Mouse (Mus musculus): Measurements from ENCODE around the gene Cald1. TPM values are rescaled to one million over a fixed set of nuclear protein-coding genes. Genes with fewer than 3 reads are reported as not detected.

Gene Cald1
- polyA plus RNA-seq, 1 experiment from 2014 or later = 326 TPM

DNA sequence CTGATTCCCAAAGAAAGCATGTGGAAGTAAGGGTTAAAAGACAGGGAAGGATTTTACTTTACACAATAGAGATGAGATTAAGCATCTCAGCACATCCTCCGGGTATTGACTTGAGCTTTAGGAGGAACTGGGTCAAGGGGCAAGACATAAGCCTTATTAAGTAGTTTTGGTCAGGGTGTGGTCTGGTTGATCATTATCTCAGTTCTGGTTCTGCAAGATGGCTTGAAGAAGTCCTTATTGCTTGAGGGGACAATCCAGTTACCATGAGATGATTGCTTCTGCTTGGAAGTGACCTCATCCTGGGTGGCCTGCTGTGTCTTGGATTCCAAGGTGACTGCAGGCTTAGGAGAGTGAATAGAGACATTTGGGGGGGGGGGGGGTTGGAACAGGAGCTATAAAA is 21.9 kb downstream of the Cald1 start:
- no peak for ATAC-seq (ENCODE audit: low FRiP score, low read depth)
- Histone ChIP-seq H3K4me3 (no peak overlapping the region), H3K27me3 (no peaks in the 10 kb centered on the region), H3K4me1 (peaks cover 20% of the 10 kb centered on the region), H3K9me3 (no peaks in the 10 kb centered on the region), H3K36me3 (no peaks in the 10 kb centered on the region), H3K9ac (no peak overlapping the region), H3K27ac (no peak overlapping the region), H3K4me2 (replicated peaks) (no peak overlapping the region)
- 58% methylated on average over 1 of the region's 1 CpGs for WGBS

DNA sequence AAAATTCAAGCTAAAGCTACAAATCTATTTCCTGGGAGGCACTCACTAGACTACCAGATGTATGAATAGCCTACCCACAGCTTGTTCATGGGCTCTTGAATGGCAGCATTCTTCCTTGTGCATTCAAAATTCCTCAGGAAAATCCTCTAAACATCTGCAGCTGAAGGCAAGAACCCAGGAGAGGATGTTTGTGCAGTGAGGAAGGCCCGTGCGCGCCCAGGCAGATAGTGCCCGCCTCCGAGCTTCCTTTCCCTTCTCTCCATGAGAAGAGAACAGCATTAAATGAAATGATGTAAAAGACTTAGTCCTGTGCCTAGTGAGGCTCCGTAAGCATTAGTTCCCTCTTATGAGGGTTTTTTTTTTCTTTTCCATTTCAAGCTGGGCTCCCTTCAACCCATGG is 24.6 kb downstream of the Cald1 start:
- Histone ChIP-seq H3K9me3 (no peaks in the 10 kb centered on the region), H3K36me3 (no peaks in the 10 kb centered on the region), H3K4me1 (peaks cover 16% of the 10 kb centered on the region; the same call in 1 of the 2 replicates), H3K4me3 (no peak overlapping the region), H3K9ac (no peak overlapping the region), H3K27ac (peak overlapping the region; percentile 52), H3K4me2 (replicated peaks) (no peak overlapping the region), H3K27me3 (no peaks in the 10 kb centered on the region)
- 59% methylated on average over 6 of the region's 6 CpGs for WGBS
- no peak for ATAC-seq (ENCODE audit: low FRiP score, low read depth)

- no peaks in the 10 kb centered on the region for H3K36me3 ChIP-seq
- no peaks in the 10 kb centered on the region for H3K27me3 ChIP-seq
- ATAC-seq (ENCODE audit: low FRiP score, low read depth) = no peak
- no peak overlapping the region for H3K4me2 ChIP-seq (replicated peaks)
- peak overlapping the region; percentile 52 for H3K27ac ChIP-seq
- H3K9me3 ChIP-seq = no peaks in the 10 kb centered on the region
- peaks cover 16% of the 10 kb centered on the region; the same call in 1 of the 2 replicates for H3K4me1 ChIP-seq
- H3K4me3 ChIP-seq = no peak overlapping the region
- 77% methylated on average over 7 of the region's 7 CpGs for WGBS
- no peak overlapping the region for H3K9ac ChIP-seq
Measured at GRCm38 (mm10) chr6:34623290-34623689, 25.0 kb downstream of the Cald1 start.

GRCm38 (mm10) chr6:34624536-34624935 is 26.2 kb downstream of the Cald1 start:
- H3K36me3 ChIP-seq = no peaks in the 10 kb centered on the region
- peaks cover 11% of the 10 kb centered on the region; the same call in 1 of the 2 replicates for H3K4me1 ChIP-seq
- H3K27me3 ChIP-seq = no peaks in the 10 kb centered on the region
- H3K9me3 ChIP-seq = no peaks in the 10 kb centered on the region
- no peak overlapping the region for H3K27ac ChIP-seq
- no peak overlapping the region for H3K4me3 ChIP-seq
- no peak for ATAC-seq (ENCODE audit: low FRiP score, low read depth)
- H3K4me2 ChIP-seq (replicated peaks) = no peak overlapping the region
- H3K9ac ChIP-seq = no peak overlapping the region
- WGBS = 84% methylated on average over 3 of the region's 3 CpGs

- no peak for ATAC-seq (ENCODE audit: low FRiP score, low read depth)
- no peak overlapping the region for H3K9ac ChIP-seq
- no peaks in the 10 kb centered on the region for H3K27me3 ChIP-seq
- 77% methylated on average over 8 of the region's 8 CpGs for WGBS
- H3K4me3 ChIP-seq = no peak overlapping the region
- no peaks in the 10 kb centered on the region for H3K9me3 ChIP-seq
- peaks cover 10% of the 10 kb centered on the region; the same call in 1 of the 2 replicates for H3K4me1 ChIP-seq
- no peak overlapping the region for H3K27ac ChIP-seq
- H3K4me2 ChIP-seq (replicated peaks) = no peak overlapping the region
- H3K36me3 ChIP-seq = no peaks in the 10 kb centered on the region
Measured at GRCm38 (mm10) chr6:34626586-34627245, 28.4 kb downstream of the Cald1 start.

DNA sequence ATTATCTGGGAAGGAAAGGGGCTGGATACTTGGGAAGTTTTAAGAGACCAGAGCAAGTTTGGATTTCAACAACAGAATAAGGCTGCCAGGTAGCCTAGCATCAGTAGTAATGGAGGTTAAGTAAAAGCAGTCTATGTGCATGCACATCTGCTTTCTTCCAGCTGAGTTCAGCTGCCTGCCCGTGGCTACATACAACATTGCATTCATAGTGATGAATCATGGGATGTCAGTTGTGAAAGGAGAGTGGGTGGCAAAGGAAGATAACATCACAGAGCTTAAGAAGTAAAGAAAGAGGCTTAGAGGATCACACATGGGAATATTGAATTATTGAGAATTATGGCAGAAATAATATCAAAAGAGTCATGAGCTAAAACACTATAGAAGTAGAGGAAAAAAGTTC is 29.8 kb downstream of the Cald1 start:
- Histone ChIP-seq H3K9me3 (no peaks in the 10 kb centered on the region), H3K4me3 (no peak overlapping the region), H3K36me3 (no peaks in the 10 kb centered on the region), H3K4me2 (replicated peaks) (no peak overlapping the region), H3K27ac (no peak overlapping the region), H3K4me1 (peaks cover 5% of the 10 kb centered on the region; the same call in 1 of the 2 replicates), H3K27me3 (no peaks in the 10 kb centered on the region), H3K9ac (no peak overlapping the region)
- WGBS = 53% methylated on average over 1 of the region's 1 CpGs
- no peak for ATAC-seq (ENCODE audit: low FRiP score, low read depth)

- ATAC-seq (ENCODE audit: low FRiP score, low read depth) = no peak
- no peak overlapping the region for H3K4me2 ChIP-seq (replicated peaks)
Measured at GRCm38 (mm10) chr6:34633776-34634175, 35.5 kb downstream of the Cald1 start.

GRCm38 (mm10) chr6:34637588-34638438 is 39.5 kb downstream of the Cald1 start:
- Histone ChIP-seq H3K9ac (no peak overlapping the region), H3K4me2 (replicated peaks) (no peak overlapping the region), H3K4me3 (no peak overlapping the region), H3K36me3 (no peaks in the 10 kb centered on the region), H3K27me3 (no peaks in the 10 kb centered on the region), H3K4me1 (peaks cover 44% of the 10 kb centered on the region), H3K27ac (no peak overlapping the region), H3K9me3 (no peaks in the 10 kb centered on the region)
- 45% methylated on average over 10 of the region's 10 CpGs for WGBS
- ATAC-seq (ENCODE audit: low FRiP score, low read depth) = no peak

More at GRCm38 (mm10) chr6:34633776-34634175, 35.5 kb downstream of the Cald1 start:
- H3K27me3 ChIP-seq = no peaks in the 10 kb centered on the region
- no peak overlapping the region for H3K4me3 ChIP-seq
- H3K4me1 ChIP-seq = peaks cover 26% of the 10 kb centered on the region
- H3K9me3 ChIP-seq = no peaks in the 10 kb centered on the region
- no peaks in the 10 kb centered on the region for H3K36me3 ChIP-seq
- no peak overlapping the region for H3K27ac ChIP-seq
- no peak overlapping the region for H3K9ac ChIP-seq
- 66% methylated on average over 3 of the region's 3 CpGs for WGBS

DNA sequence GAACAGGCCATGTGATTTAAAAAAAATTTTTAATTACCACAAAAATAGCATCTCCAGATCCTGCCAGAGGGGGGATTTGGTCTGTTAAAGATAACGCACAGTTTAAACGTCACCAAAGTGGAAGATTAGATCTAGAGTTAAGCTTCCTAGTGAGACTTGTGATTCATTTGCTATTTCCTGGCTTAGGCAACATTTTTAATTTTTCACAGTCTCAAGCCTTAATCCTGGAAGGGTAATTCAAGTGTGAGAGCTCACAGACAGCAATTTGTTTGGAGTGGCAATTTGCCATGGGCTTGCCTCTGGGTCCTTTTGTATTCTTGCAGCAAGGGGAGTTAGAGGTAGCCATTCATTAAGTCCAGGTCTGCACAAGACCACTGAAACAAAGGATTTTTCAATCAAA is 40.4 kb downstream of the Cald1 start:
- H3K4me3 ChIP-seq = no peak overlapping the region
- no peak overlapping the region for H3K4me2 ChIP-seq (replicated peaks)
- no peaks in the 10 kb centered on the region for H3K9me3 ChIP-seq
- H3K9ac ChIP-seq = no peak overlapping the region
- H3K36me3 ChIP-seq = no peaks in the 10 kb centered on the region
- no peaks in the 10 kb centered on the region for H3K27me3 ChIP-seq
- 32% methylated on average over 2 of the region's 2 CpGs for WGBS
- ATAC-seq (ENCODE audit: low FRiP score, low read depth) = no peak
- no peak overlapping the region for H3K27ac ChIP-seq
- H3K4me1 ChIP-seq = peaks cover 40% of the 10 kb centered on the region

GRCm38 (mm10) chr6:34640226-34640625 is 41.9 kb downstream of the Cald1 start:
- Histone ChIP-seq H3K4me3 (no peak overlapping the region), H3K9me3 (no peaks in the 10 kb centered on the region), H3K27ac (no peak overlapping the region), H3K9ac (no peak overlapping the region), H3K4me1 (peaks cover 43% of the 10 kb centered on the region), H3K27me3 (no peaks in the 10 kb centered on the region), H3K36me3 (no peaks in the 10 kb centered on the region), H3K4me2 (replicated peaks) (no peak overlapping the region)
- 67% methylated on average over 9 of the region's 9 CpGs for WGBS
- ATAC-seq (ENCODE audit: low FRiP score, low read depth) = no peak

DNA sequence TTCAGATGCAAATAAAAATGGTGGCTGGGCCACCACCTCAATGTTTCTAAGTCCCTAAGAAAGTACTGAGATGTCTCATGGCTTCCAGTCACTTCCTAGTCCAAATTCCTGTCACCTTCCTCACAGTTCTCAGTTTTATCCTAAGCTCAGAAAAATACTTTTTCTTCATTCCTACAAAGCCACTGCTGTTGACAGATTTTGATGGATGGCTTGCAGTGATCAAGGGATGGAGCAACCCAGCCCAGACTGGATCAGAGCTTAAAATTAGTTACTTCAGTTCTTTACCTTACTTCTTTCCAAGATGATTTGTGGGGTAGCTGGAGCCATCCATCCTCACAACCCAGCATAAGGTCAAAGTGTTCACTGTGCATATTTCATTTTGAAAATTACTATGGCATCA is 42.8 kb downstream of the Cald1 start:
- no peak overlapping the region for H3K4me3 ChIP-seq
- no peak for ATAC-seq (ENCODE audit: low FRiP score, low read depth)
- H3K27me3 ChIP-seq = no peaks in the 10 kb centered on the region
- no peak overlapping the region for H3K9ac ChIP-seq
- H3K36me3 ChIP-seq = no peaks in the 10 kb centered on the region
- H3K4me2 ChIP-seq (replicated peaks) = no peak overlapping the region
- no peak overlapping the region for H3K27ac ChIP-seq
- H3K4me1 ChIP-seq = peaks cover 43% of the 10 kb centered on the region
- H3K9me3 ChIP-seq = no peaks in the 10 kb centered on the region

DNA sequence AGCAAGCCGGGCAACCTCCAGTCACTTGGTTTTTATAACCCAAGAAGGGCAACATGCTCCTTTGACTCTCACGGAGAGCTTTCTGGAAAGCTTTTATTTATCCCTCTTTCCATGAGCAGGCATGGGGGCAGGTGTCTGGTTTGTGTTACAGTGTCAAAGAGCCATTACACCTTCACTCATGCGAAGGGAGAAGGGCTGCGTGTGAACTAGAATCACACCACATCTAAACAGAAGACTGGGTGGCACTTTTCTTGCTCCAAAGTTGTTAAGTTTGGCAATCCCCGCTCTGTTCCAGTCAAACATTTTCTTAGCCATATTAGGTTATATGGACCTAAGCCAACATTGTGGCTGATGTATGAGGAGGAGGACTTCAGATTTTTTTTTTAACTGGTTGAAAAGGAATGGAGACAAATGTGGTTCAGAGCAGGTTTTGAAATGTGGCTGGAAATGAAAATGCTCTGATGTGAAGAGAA is 43.8 kb downstream of the Cald1 start:
- no peaks in the 10 kb centered on the region for H3K27me3 ChIP-seq
- no peaks in the 10 kb centered on the region for H3K36me3 ChIP-seq
- ATAC-seq (ENCODE audit: low FRiP score, low read depth) = peak; percentile 54; the same call in 1 of the 2 replicates
- no peak overlapping the region for H3K9ac ChIP-seq
- no peak overlapping the region; the same call in 1 of the 2 replicates for H3K27ac ChIP-seq
- peaks cover 38% of the 10 kb centered on the region for H3K4me1 ChIP-seq
- WGBS = 58% methylated on average over 5 of the region's 5 CpGs
- no peak overlapping the region for H3K4me2 ChIP-seq (replicated peaks)
- no peak overlapping the region for H3K4me3 ChIP-seq
- H3K9me3 ChIP-seq = no peaks in the 10 kb centered on the region
